Mouse (Mus musculus) intestine, embryonic 15.5 days (tissue): ENCODE results near the gene Gtf2h5. TPM values are rescaled to one million over a fixed set of nuclear protein-coding genes. Genes with fewer than 3 reads are reported as not detected.

Experiments
- ATAC-seq: fragments of 200-750 bp; cut with Nextera tagmentation; 2 replicates; pipeline ENCODE4 v1.8.0; 2017; ENCODE audit warnings: moderate TSS enrichment, moderate library complexity
- H3K27ac ChIP-seq: fragments of 300-500 bp; sonication (generic); 2 replicates; pipeline ENCODE4 v1.5.1; 2015; ENCODE audit warnings: mild to moderate bottlenecking, inconsistent platforms
- H3K27me3 ChIP-seq: fragments of 300-500 bp; sonication (generic); replicated peaks from 2 replicates; pipeline ENCODE4 v1.6.1; 2015; ENCODE audit warnings: inconsistent platforms
- H3K36me3 ChIP-seq: fragments of 300-500 bp; sonication (generic); 2 replicates; pipeline ENCODE4 v1.6.1; 2015; ENCODE audit warnings: inconsistent platforms
- H3K4me1 ChIP-seq: fragments of 300-500 bp; sonication (generic); replicated peaks from 2 replicates; pipeline ENCODE4 v1.6.1; 2015; ENCODE audit warnings: inconsistent platforms
- H3K4me2 ChIP-seq: fragments of 300-500 bp; sonication (generic); replicated peaks from 2 replicates; pipeline ENCODE4 v1.6.1; 2015; ENCODE audit warnings: mild to moderate bottlenecking, inconsistent platforms
- H3K4me3 ChIP-seq: fragments of 300-500 bp; sonication (generic); replicated peaks from 2 replicates; pipeline ENCODE4 v1.5.1; 2015; ENCODE audit warnings: inconsistent platforms
- H3K9ac ChIP-seq: fragments of 300-500 bp; sonication (generic); 2 replicates; pipeline ENCODE4 v1.6.1; 2015; ENCODE audit warnings: inconsistent platforms
- H3K9me3 ChIP-seq: fragments of 300-500 bp; sonication (generic); 2 replicates; pipeline ENCODE4 v1.6.1; 2016; ENCODE audit warnings: inconsistent platforms
- WGBS: fragments of 180-500 bp; shearing (Covaris S2); methylation state at CpG from one replicate; pipeline ENCODE4 v1.1.7; 2015; 5-methylcytosine and 5-hydroxymethylcytosine counted together
- polyA plus RNA-seq: library from polyadenylated mRNA; unstranded; fragments of >200 nt; fragmentation: Nextera tagmentation; extraction: Ambion mirVana; gene quantifications from 2 replicates; pipeline ENCODE4 v1.2.1, GENCODE M21; 2015

The Gtf2h5 gene
- polyA plus RNA-seq, 1 experiment from 2014 or later: 165 TPM

DNA sequence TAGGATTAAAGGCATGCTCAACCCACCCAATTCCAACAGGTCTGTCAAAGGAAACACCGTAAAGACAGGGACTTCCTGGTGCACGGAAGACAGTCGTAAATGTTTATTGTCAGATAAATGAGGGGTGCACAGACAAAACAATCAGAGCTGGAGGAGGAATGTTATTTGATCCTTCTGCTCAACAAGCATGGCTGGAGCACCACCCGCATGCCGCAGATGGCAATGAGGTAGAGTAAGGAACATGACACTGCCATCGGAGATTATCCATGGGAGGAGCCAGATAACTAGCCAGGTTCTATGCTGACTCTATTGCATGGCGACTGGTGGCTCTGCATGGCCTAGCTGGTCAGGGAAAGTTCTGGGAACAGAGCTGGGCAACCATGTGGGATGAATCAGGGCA is 6.2 kb upstream of the Gtf2h5 start:
- Histone ChIP-seq H3K36me3 (0 out of 2 replicates have a peak, but pooled peaks cover 3% of the 10 kb centered on the region), H3K9ac (no peak overlapping the region), H3K4me1 (no peaks in the 10 kb centered on the region), H3K9me3 (no peaks in the 10 kb centered on the region), H3K4me3 (no peak overlapping the region), H3K27ac (no peak overlapping the region), H3K4me2 (no peak overlapping the region), H3K27me3 (no peaks in the 10 kb centered on the region)
- peak; percentile 47 for ATAC-seq
- WGBS: 32% methylated on average over 7 of the region's 7 CpGs

DNA sequence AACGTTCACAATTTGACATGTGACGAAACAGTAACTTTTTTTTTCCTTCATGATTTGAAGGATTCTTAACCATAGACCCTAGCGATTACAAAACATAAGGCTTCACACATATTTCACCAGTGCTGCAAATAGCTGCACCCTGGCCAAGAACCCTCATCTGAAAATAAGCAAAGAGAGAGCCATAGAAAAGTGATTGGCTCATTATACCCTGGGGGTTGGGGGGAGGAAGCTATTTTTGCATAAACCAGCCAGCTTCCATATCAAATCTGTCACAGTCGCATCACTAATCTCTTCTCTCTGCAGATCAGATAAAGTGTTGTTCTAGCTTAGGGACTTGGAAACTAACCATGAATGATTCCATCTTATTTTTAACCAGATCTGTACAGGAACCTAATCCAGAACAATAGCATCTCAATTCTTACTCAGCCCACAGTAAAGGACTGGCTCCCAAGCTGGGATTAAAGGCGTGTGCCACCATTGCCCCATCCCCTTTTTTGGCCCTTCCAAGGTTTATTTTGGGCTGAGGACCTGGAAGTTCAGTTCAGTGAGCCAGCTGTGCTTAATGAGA is 3.8 kb downstream of the Gtf2h5 start:
- WGBS: 88% methylated on average over 5 of the region's 5 CpGs
- Histone ChIP-seq H3K27me3 (no peaks in the 10 kb centered on the region), H3K27ac (no peak overlapping the region), H3K4me2 (no peak overlapping the region), H3K9me3 (no peaks in the 10 kb centered on the region), H3K36me3 (peaks cover 11% of the 10 kb centered on the region; the same call in 1 of the 2 replicates), H3K9ac (no peak overlapping the region), H3K4me3 (no peak overlapping the region), H3K4me1 (no peaks in the 10 kb centered on the region; the same call in 1 of the 2 replicates)
- ATAC-seq: no peak

DNA sequence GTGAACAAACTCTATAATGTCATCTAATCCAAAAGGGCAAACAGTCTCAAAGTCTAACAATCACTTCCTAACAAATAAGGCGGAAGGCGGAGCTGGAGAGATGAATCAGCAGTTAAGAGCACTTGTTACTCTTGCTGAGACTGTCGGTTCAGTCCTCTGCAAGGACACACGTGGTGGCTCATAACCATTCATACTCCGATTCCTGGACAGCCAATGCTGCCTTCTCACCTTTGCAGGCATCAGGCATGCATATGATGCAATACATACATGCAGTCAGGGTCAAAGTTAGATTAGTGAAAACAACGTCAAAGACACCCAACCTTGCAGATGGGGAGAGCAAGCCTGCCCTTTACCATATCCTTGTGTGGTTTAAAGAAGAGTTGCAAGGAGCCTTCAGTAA is 12.0 kb downstream of the Gtf2h5 start:
- Histone ChIP-seq H3K27me3 (no peaks in the 10 kb centered on the region), H3K4me3 (no peak overlapping the region), H3K4me2 (no peak overlapping the region), H3K36me3 (0 out of 2 replicates have a peak, but pooled peaks cover 6% of the 10 kb centered on the region), H3K27ac (no peak overlapping the region), H3K4me1 (no peaks in the 10 kb centered on the region), H3K9ac (no peak overlapping the region), H3K9me3 (no peaks in the 10 kb centered on the region)
- WGBS: 83% methylated on average over 6 of the region's 6 CpGs
- no peak for ATAC-seq

DNA sequence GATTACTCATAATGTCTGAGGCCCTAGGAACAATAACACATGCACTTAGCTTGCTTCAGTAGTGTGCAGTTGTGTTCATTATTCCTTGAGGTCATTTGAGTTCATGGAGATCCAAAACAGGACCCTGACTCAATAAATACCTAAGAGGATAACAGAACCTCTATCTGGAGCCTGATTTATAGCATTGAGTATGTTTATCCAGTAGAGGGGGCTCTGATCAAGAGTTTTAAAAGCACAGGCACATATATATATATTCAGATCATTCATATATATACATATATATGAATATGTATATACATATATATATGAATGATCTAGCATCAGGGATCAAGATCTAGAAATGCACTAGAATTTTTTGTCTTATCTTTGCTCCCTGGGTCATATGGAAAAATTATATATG is 16.0 kb downstream of the Gtf2h5 start:
- H3K9me3 ChIP-seq: no peaks in the 10 kb centered on the region
- no peak for ATAC-seq
- no peaks in the 10 kb centered on the region for H3K36me3 ChIP-seq
- no peak overlapping the region for H3K4me3 ChIP-seq
- no peak overlapping the region for H3K4me2 ChIP-seq
- no peaks in the 10 kb centered on the region for H3K4me1 ChIP-seq
- no peaks in the 10 kb centered on the region for H3K27me3 ChIP-seq
- no peak overlapping the region for H3K9ac ChIP-seq
- H3K27ac ChIP-seq: no peak overlapping the region

DNA sequence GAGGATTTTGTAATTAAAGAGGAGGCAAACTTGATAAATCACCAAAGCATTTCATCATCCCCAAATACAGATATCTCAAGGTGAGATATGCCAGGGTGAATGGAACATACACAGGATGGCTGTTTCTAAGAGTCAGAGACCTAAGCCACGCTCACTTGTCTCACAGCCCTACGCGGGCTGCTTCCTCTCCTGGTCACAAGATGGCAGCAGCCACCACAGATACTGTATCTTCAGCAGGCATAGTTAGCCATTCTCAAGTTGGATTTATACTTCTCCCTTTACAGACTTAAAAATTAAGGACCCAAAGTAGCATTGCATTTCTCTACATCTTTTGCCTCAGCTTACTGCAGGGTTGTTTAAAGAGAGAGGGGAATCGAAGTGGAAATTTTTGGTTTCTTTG is 18.3 kb downstream of the Gtf2h5 start:
- ATAC-seq: peak; percentile 76; the same call in 1 of the 2 replicates
- no peaks in the 10 kb centered on the region for H3K9me3 ChIP-seq
- H3K27ac ChIP-seq: no peak overlapping the region
- H3K4me2 ChIP-seq: no peak overlapping the region
- no peaks in the 10 kb centered on the region for H3K4me1 ChIP-seq
- H3K27me3 ChIP-seq: no peaks in the 10 kb centered on the region
- WGBS: 25% methylated on average over 4 of the region's 4 CpGs
- H3K9ac ChIP-seq: no peak overlapping the region
- no peaks in the 10 kb centered on the region for H3K36me3 ChIP-seq
- no peak overlapping the region for H3K4me3 ChIP-seq

DNA sequence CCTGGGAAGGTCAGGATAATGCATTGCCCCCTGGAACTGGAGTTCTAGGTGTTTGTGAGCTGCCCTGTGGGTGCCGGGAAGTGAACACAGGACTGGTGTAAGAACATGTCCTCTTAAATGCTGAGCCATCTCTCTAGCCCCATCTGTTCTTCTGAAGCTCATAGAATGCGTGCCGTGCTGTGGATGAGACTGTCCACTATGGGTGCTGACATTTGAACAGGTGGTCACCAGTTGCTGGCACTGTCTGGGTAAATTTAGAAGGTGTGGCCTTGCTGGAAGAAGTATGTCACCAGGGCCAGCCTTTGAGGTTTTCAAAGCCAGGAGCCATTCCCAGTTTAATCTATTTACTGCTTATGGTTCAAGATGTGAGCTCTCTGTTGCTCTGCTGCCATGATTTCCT is 22.7 kb downstream of the Gtf2h5 start:
- no peaks in the 10 kb centered on the region for H3K36me3 ChIP-seq
- no peak overlapping the region for H3K27ac ChIP-seq
- no peak overlapping the region for H3K4me2 ChIP-seq
- no peak overlapping the region for H3K9ac ChIP-seq
- H3K4me3 ChIP-seq: no peak overlapping the region
- H3K27me3 ChIP-seq: no peaks in the 10 kb centered on the region; the same call in 1 of the 2 replicates
- H3K9me3 ChIP-seq: no peaks in the 10 kb centered on the region
- 88% methylated on average over 3 of the region's 3 CpGs for whole genome bisulfite sequencing
- ATAC-seq: no peak
- no peaks in the 10 kb centered on the region for H3K4me1 ChIP-seq

DNA sequence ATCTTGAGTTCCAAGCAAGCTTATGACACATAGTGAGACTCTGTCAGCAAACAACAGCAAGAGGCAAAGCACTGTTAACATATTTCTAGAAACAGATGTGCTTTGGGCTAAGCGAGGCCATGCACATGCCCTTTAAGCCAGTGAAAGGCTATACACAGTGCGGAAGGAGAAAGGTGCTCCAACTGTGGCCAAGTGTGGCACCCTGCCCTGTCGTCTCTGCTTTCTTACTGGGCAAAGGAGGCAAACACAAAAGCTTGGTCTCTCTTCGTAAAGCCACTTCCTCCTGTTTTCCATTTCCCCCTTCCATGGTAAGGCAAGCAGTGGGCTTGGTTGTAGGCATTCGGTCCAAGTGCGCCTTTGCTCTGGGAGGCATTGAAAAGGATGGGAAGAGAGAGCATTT is 24.0 kb downstream of the Gtf2h5 start:
- no peak overlapping the region for H3K27ac ChIP-seq
- no peak overlapping the region for H3K4me3 ChIP-seq
- H3K36me3 ChIP-seq: no peaks in the 10 kb centered on the region
- WGBS: 84% methylated on average over 6 of the region's 6 CpGs
- no peaks in the 10 kb centered on the region for H3K9me3 ChIP-seq
- H3K4me1 ChIP-seq: peaks cover 3% of the 10 kb centered on the region; the same call in 1 of the 2 replicates
- no peak overlapping the region for H3K4me2 ChIP-seq
- no peak for ATAC-seq
- H3K27me3 ChIP-seq: no peaks in the 10 kb centered on the region; the same call in 1 of the 2 replicates
- H3K9ac ChIP-seq: no peak overlapping the region

DNA sequence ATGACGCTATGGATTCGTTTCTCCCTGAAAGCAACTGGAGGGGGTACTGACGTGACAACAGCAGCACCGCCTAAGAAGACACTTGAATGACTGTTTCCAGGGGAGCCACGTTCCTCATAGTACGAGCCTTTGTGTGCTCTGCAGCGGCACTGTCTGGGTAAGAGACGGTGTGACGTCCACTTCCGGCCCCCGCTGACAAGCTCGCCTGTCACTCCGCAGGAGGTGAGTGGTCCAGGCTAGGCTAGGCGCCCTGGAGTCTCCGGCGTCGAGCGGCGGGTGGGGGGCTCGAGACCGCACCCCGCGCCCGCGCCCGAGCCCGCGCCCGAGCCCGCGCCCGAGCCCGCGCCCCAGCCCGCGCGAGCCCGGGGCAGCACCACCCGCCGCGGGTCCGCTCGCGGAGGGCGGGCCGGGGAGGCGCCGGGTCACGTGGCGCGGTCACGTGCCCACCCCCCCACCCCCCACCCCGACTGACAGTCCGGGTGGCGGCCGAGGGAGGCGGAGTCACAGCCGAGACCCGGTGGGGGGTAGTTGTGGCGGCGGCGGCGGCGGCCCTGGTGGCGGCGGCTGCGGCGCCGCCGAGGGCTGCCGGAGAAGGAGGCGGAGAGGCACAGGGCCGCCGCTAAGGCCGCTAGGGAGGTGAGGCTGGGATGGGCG is 26.9 kb downstream of the Gtf2h5 start, which contains the start of gene Tulp4:
Gene Tulp4, plus strand, starts transcription at position 77 of the 654 bp plus-strand sequence.
- H3K4me3 ChIP-seq: peak within 1 kb of the TSS; percentile 94
- no peaks in the 10 kb centered on the region for H3K36me3 ChIP-seq
- H3K27ac ChIP-seq: peak within 1 kb of the TSS; percentile 96
- H3K4me1 ChIP-seq: peaks cover 8% of the 10 kb centered on the region; the same call in 1 of the 2 replicates
- H3K4me2 ChIP-seq: peak within 1 kb of the TSS; percentile 55
- H3K9ac ChIP-seq: peak within 1 kb of the TSS; percentile 94
- peak; percentile 98 for ATAC-seq
- under 1% methylated on average over 35 of the region's 76 CpGs for WGBS
- no peaks in the 10 kb centered on the region; the same call in 1 of the 2 replicates for H3K27me3 ChIP-seq
- H3K9me3 ChIP-seq: no peaks in the 10 kb centered on the region

DNA sequence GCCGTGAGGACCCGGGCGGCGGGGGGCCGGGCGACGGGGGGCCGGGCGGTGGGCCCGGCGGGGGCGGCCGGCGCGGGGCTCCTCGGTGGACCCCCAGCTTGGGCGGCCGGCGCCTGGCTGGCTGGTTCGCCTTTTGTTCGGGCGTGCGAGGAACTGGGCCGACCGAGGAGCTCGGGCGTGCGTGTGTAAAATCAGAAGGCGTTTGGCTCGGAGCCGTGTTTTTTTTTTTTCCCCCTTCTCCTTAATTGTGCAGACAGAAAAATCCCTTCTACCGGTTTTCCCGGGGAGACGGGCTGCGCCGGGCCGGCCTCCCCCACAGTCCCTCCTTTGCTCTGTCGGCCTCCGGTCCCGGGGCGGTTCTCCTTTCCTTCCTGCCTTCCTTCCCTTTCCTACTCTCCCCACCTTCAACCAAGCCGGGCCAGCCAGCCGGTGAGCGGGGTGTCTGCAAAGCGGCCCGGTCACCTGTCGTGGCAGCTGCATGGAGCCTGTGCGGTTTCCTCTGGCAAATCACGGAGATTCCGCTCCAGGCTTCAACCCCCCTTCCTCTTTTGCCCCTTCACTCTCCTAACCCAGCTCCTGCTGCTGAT is 27.5 kb downstream of the Gtf2h5 start:
- peak overlapping the region; percentile 55 for H3K4me2 ChIP-seq
- H3K27me3 ChIP-seq: no peaks in the 10 kb centered on the region; the same call in 1 of the 2 replicates
- peak overlapping the region; percentile 96 for H3K27ac ChIP-seq
- peak; percentile 23 for ATAC-seq
- H3K9ac ChIP-seq: peak overlapping the region; percentile 94
- WGBS: under 1% methylated on average over 49 of the region's 50 CpGs
- peaks cover 8% of the 10 kb centered on the region; the same call in 1 of the 2 replicates for H3K4me1 ChIP-seq
- H3K36me3 ChIP-seq: no peaks in the 10 kb centered on the region
- H3K4me3 ChIP-seq: peak overlapping the region; percentile 94
- no peaks in the 10 kb centered on the region for H3K9me3 ChIP-seq

DNA sequence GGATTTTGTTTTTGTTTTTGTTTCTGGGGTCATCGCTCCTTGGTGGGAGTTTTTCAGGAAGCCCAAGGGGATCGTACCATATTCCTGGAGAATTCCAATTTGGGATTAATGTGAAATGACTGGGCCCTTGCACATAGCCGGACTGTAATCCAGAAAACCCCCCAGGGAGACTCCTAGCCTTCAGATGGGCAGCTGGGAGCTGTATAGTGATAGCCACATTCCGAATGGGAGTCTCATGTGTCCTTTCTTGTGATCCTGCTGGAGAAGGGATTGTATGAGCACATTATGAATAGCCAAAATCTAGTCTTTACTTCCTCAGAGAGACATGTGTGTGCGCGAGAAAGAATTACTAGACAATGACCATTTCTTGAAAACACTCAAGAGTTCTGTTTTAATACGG is 28.6 kb downstream of the Gtf2h5 start:
- Histone ChIP-seq H3K9me3 (no peaks in the 10 kb centered on the region), H3K4me2 (peak overlapping the region; percentile 55), H3K9ac (peak overlapping the region; percentile 94; the same call in 1 of the 2 replicates), H3K27ac (no peak overlapping the region), H3K4me3 (peak overlapping the region; percentile 94), H3K27me3 (no peaks in the 10 kb centered on the region; the same call in 1 of the 2 replicates), H3K36me3 (no peaks in the 10 kb centered on the region), H3K4me1 (peaks cover 8% of the 10 kb centered on the region; the same call in 1 of the 2 replicates)
- ATAC-seq: no peak
- 62% methylated on average over 7 of the region's 7 CpGs for WGBS

DNA sequence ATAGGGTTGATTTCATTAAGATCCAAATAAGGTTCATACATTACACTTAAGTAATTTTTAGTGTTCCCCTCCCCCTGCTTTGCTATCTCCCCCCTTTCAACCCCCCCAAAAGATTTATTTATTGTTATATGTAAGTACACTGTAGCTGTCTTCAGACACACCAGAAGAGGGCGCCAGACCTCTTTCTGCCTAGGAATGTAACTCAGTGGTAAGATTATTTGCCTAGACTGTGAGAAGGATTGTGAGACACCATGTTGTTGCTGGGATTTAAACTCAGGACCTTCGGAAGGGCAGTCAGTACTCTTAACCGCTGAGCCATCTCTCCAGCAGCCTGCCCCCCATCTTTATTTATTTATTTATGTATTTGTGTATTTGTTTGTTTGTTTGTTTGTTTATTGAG is 31.4 kb downstream of the Gtf2h5 start:
- Histone ChIP-seq H3K36me3 (no peaks in the 10 kb centered on the region), H3K4me3 (no peak overlapping the region), H3K4me1 (peaks cover 8% of the 10 kb centered on the region; the same call in 1 of the 2 replicates), H3K4me2 (no peak overlapping the region), H3K9me3 (no peaks in the 10 kb centered on the region), H3K9ac (no peak overlapping the region), H3K27me3 (no peaks in the 10 kb centered on the region), H3K27ac (no peak overlapping the region)
- WGBS: 76% methylated on average over 3 of the region's 3 CpGs
- ATAC-seq: no peak

DNA sequence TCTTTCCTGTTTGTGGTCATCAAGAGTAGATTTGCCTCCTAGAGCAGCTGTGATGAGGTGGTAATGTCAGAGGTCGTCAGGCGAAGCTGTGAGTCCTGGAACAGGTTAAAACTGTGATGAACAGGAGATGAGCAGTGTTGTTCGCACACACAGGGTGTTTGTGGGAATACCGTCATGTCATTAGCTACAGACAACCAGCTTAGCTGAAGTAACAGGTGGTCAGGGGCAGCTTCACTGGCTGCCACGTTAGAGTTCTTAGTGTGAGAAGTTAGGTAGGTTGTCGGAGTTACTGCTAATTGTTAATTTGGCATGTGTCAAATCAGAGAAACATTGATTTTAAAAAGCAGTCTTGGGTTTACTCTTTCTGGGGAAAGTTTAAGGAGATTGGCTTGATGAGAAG is 34.1 kb downstream of the Gtf2h5 start:
- Histone ChIP-seq H3K9ac (no peak overlapping the region), H3K4me2 (no peak overlapping the region), H3K9me3 (no peaks in the 10 kb centered on the region), H3K36me3 (no peaks in the 10 kb centered on the region), H3K4me1 (peaks cover 11% of the 10 kb centered on the region; the same call in 1 of the 2 replicates), H3K4me3 (no peak overlapping the region), H3K27me3 (no peaks in the 10 kb centered on the region), H3K27ac (no peak overlapping the region)
- WGBS: 86% methylated on average over 6 of the region's 6 CpGs
- no peak for ATAC-seq
